Mouse (Mus musculus) CH12.LX (cell line): Measurements from ENCODE around the gene Tas2r135. TPM values are rescaled to one million over a fixed set of nuclear protein-coding genes. Genes with fewer than 3 reads are reported as not detected.

Experiments
- DNase-seq: peaks from one replicate; pipeline ENCODE4 v3.0.0-alpha.2; 2013; ENCODE audit errors: extremely low read depth
- H3K27ac ChIP-seq: 2 replicates; pipeline ENCODE4 v1.5.1; 2012; ENCODE audit warnings: low read depth, mild to moderate bottlenecking, control low read depth, moderate library complexity; ENCODE audit not compliant: insufficient read depth
- H3K27me3 ChIP-seq: replicated peaks from 2 replicates; pipeline ENCODE3; 2012; ENCODE audit warnings: inconsistent platforms
- H3K36me3 ChIP-seq, 2 experiments: replicated peaks in 1 of 2; 2 replicates each; pipeline versions ENCODE3 to v1.6.1; 2012; ENCODE audit warnings: inconsistent platforms in 1 of 2, low read length in 1 of 2, mild to moderate bottlenecking in 1 of 2, mixed read lengths in 1 of 2, moderate library complexity in 1 of 2; ENCODE audit not compliant: control insufficient read depth in 1 of 2, insufficient read depth in 1 of 2
- H3K4me1 ChIP-seq, 2 experiments: 2 replicates each; pipeline ENCODE4 v1.6.1; 2012; ENCODE audit warnings: inconsistent platforms in 1 of 2, moderate library complexity in 1 of 2; ENCODE audit not compliant: insufficient read depth in 2 of 2, control insufficient read depth in 1 of 2
- H3K4me2 ChIP-seq: 2 replicates; pipeline ENCODE4 v1.6.1; 2012; ENCODE audit warnings: low read depth, mild to moderate bottlenecking, control low read depth; ENCODE audit not compliant: poor library complexity, insufficient read depth, severe bottlenecking
- H3K4me3 ChIP-seq, 3 experiments: fragments of 150-350 bp in 1 of 3; sonication (generic) in 1 of 3; replicated peaks in 1 of 3; 2 replicates each; pipeline versions ENCODE3 to v1.5.1; 2011 to 2012; ENCODE audit warnings: low read depth in 2 of 3, low read length in 2 of 3, mild to moderate bottlenecking in 2 of 3, moderate library complexity in 2 of 3, control low read depth in 1 of 3, improper control_type of control experiment in 1 of 3, inconsistent platforms in 1 of 3, mixed read lengths in 1 of 3; ENCODE audit not compliant: poor library complexity in 1 of 3
- H3K79me2 ChIP-seq: replicated peaks from 2 replicates; pipeline ENCODE4 v1.6.1; 2012; ENCODE audit warnings: mild to moderate bottlenecking, moderate library complexity; ENCODE audit not compliant: control insufficient read depth, poor library complexity, insufficient read depth, severe bottlenecking; ENCODE audit errors: extremely low read depth
- H3K9ac ChIP-seq: 2 replicates; pipeline ENCODE4 v1.6.1; 2012; ENCODE audit warnings: low read depth, mild to moderate bottlenecking, control low read depth, moderate library complexity; ENCODE audit not compliant: insufficient read depth
- H3K9me3 ChIP-seq: replicated peaks from 2 replicates; pipeline ENCODE3; 2012; ENCODE audit warnings: low read length, inconsistent platforms, mixed read lengths
- CHD2 ChIP-seq: IDR thresholded peaks from 2 replicates; pipeline ENCODE4 v1.6.1; 2011; ENCODE audit warnings: low read length, improper control_type of control experiment
- CTCF ChIP-seq, 2 experiments: IDR thresholded peaks in 1 of 2; conservative IDR thresholded peaks in 1 of 2; 2 replicates each; pipeline ENCODE4 v1.5.1; 2011 to 2012; ENCODE audit warnings: low read depth in 2 of 2, low read length in 2 of 2, improper control_type of control experiment in 1 of 2, inconsistent platforms in 1 of 2, mild to moderate bottlenecking in 1 of 2, moderate library complexity in 1 of 2
- ETS1 ChIP-seq: conservative IDR thresholded peaks from 2 replicates; pipeline ENCODE4 v1.6.1; 2012; ENCODE audit warnings: low read depth, mild to moderate bottlenecking, inconsistent platforms, low read length, improper control_type of control experiment, moderate library complexity
- GABPA ChIP-seq: IDR thresholded peaks from 2 replicates; pipeline ENCODE4 v1.6.1; 2012; ENCODE audit warnings: low read depth, low read length, improper control_type of control experiment, inconsistent platforms; ENCODE audit not compliant: insufficient replicate concordance
- IRF4 ChIP-seq: IDR thresholded peaks from 2 replicates; pipeline ENCODE4 v1.6.1; 2014; ENCODE audit warnings: low read depth, mild to moderate bottlenecking, inconsistent platforms, low read length, improper control_type of control experiment
- JUN ChIP-seq: IDR thresholded peaks from 2 replicates; pipeline ENCODE4 v1.6.1; 2011; ENCODE audit warnings: low read depth, mild to moderate bottlenecking, low read length, improper control_type of control experiment, moderate library complexity; ENCODE audit not compliant: insufficient read depth
- JUND ChIP-seq: conservative IDR thresholded peaks from 2 replicates; pipeline ENCODE4 v1.6.1; 2011; ENCODE audit warnings: low read depth, low read length, improper control_type of control experiment
- MAFK ChIP-seq: IDR thresholded peaks from 2 replicates; pipeline ENCODE4 v1.6.1; 2011; ENCODE audit warnings: low read length, improper control_type of control experiment; ENCODE audit not compliant: insufficient replicate concordance
- MAZ ChIP-seq: IDR thresholded peaks from 2 replicates; pipeline ENCODE4 v1.6.1; 2012; ENCODE audit warnings: low read depth, mild to moderate bottlenecking, inconsistent platforms, low read length, improper control_type of control experiment, moderate library complexity
- MEF2A ChIP-seq: IDR thresholded peaks from 2 replicates; pipeline ENCODE4 v1.6.1; 2014; ENCODE audit warnings: low read depth, mild to moderate bottlenecking, inconsistent platforms, low read length, improper control_type of control experiment, borderline replicate concordance
- NRF1 ChIP-seq: IDR thresholded peaks from 2 replicates; pipeline ENCODE4 v1.6.1; 2014; ENCODE audit warnings: low read depth, mild to moderate bottlenecking, inconsistent platforms, low read length, improper control_type of control experiment, moderate library complexity
- PAX5 ChIP-seq: IDR thresholded peaks from 2 replicates; pipeline ENCODE4 v1.6.1; 2012; ENCODE audit warnings: low read length, inconsistent platforms, mixed read lengths
- POLR2AphosphoS2 ChIP-seq: IDR thresholded peaks from 2 replicates; pipeline ENCODE4 v1.6.1; 2011; ENCODE audit warnings: low read depth, low read length, improper control_type of control experiment
- RAD21 ChIP-seq: IDR thresholded peaks from 2 replicates; pipeline ENCODE4 v1.6.1; 2011; ENCODE audit warnings: low read depth, mild to moderate bottlenecking, low read length, improper control_type of control experiment, moderate library complexity
- RCOR1 ChIP-seq: conservative IDR thresholded peaks from 2 replicates; pipeline ENCODE4 v1.6.1; 2012; ENCODE audit warnings: low read depth, mild to moderate bottlenecking, inconsistent platforms, low read length, improper control_type of control experiment
- SMC3 ChIP-seq: IDR thresholded peaks from 2 replicates; pipeline ENCODE4 v1.6.1; 2011; ENCODE audit warnings: low read depth, low read length, improper control_type of control experiment
- TBP ChIP-seq: conservative IDR thresholded peaks from 2 replicates; pipeline ENCODE4 v1.6.1; 2011; ENCODE audit warnings: low read depth, low read length, improper control_type of control experiment
- UBTF ChIP-seq: IDR thresholded peaks from 2 replicates; pipeline ENCODE4 v1.6.1; 2012; ENCODE audit warnings: low read depth, mild to moderate bottlenecking, inconsistent platforms, low read length, improper control_type of control experiment, moderate library complexity
- USF1 ChIP-seq: IDR thresholded peaks from 2 replicates; pipeline ENCODE4 v1.6.1; 2014; ENCODE audit warnings: low read depth, mild to moderate bottlenecking, inconsistent platforms, low read length, improper control_type of control experiment
- USF2 ChIP-seq: conservative IDR thresholded peaks from 2 replicates; pipeline ENCODE4 v1.6.1; 2011; ENCODE audit warnings: low read depth, low read length, improper control_type of control experiment
- ZC3H11A ChIP-seq: IDR thresholded peaks from 2 replicates; pipeline ENCODE4 v1.6.1; 2012; ENCODE audit warnings: low read depth, mild to moderate bottlenecking, inconsistent platforms, low read length, improper control_type of control experiment
- ZKSCAN1 ChIP-seq: IDR thresholded peaks from 2 replicates; pipeline ENCODE4 v1.6.1; 2012; ENCODE audit warnings: low read depth, inconsistent platforms, low read length, improper control_type of control experiment, borderline replicate concordance
- ZMIZ1 ChIP-seq: IDR thresholded peaks from 2 replicates; pipeline ENCODE4 v1.6.1; 2012; ENCODE audit warnings: low read depth, mild to moderate bottlenecking, inconsistent platforms, low read length, improper control_type of control experiment
- ZNF384 ChIP-seq: IDR thresholded peaks from 2 replicates; pipeline ENCODE4 v1.6.1; 2012; ENCODE audit warnings: low read depth, low read length, improper control_type of control experiment, inconsistent platforms
- dilution Hi-C: fragments of 300-500 bp; cut with MboI; formaldehyde crosslinking; loops from 2 replicates; pipeline ENCODE4 v1.14.3; 2020; ENCODE audit warnings: low sequenced_read_pairs; ENCODE audit not compliant: extremely low pct_unique_long_range_greater_than_20kb, extremely low pct_ligation_motif_present
- in situ Hi-C: fragments of 300-500 bp; cut with MboI; formaldehyde crosslinking; loops from 3 replicates; pipeline ENCODE4 v1.14.3; 2019; ENCODE audit warnings: low sequenced_read_pairs, low pct_ligation_motif_present, low pct_unique_long_range_greater_than_20kb, mixed read lengths
- polyA plus RNA-seq: library from polyadenylated mRNA; unstranded; fragments of >175 nt; gene quantifications from 2 replicates; pipeline ENCODE4 v1.2.1, GENCODE M21; 2012; ENCODE audit warnings: low read depth; ENCODE audit not compliant: insufficient read length
- total RNA-seq, 2 experiments: library from RNA; depleted of rRNA; stranded (reverse); fragments of 300-350 nt in 1 of 2; fragments of >200 nt in 1 of 2; gene quantifications; 2 replicates each; pipeline ENCODE4 v1.2.3; 2012 to 2014

The Tas2r135 gene
- total and polyA plus RNA-seq, 3 experiments = not detected

DNA sequence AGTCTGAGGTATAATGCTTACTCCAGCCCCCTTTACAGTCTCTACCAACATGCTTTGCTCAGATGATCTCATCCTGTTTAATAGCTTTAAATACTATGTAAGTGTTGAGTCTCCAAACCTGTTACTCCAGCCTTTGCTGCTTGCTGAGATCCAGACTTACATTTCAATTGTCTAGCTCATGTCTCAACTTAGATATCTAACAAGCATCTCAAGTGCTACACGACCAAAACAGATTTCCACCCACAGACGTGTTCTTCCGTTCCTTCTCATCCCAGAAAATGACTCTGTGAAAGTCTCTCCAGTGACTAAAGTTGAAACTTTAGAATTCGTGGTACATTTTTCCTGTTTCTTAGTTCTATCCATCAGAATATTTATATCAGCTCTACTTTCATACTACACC is 21.1 kb downstream of the Tas2r135 start:
- in situ Hi-C loops (no loop called here), dilution Hi-C loops (no loop called here)
- H3K9me3 ChIP-seq = no peaks in the 10 kb centered on the region
- no peak overlapping the region for H3K27ac ChIP-seq
- no peak overlapping the region for H3K4me2 ChIP-seq
- no peak for DNase-seq
- no peak overlapping the region for H3K4me3 ChIP-seq
- H3K4me1 ChIP-seq = peaks cover 4 to 12% of the 10 kb centered on the region in 2 experiments; a peak in 2 of 4 replicates
- H3K27me3 ChIP-seq = no peaks in the 10 kb centered on the region
- H3K79me2 ChIP-seq = no peaks in the 10 kb centered on the region
- no peaks in the 10 kb centered on the region for H3K36me3 ChIP-seq
- H3K9ac ChIP-seq = no peak overlapping the region
- TF ChIP-seq CHD2 = no peak
- no peak for TF ChIP-seq JUN
- no peak for TF ChIP-seq JUND

DNA sequence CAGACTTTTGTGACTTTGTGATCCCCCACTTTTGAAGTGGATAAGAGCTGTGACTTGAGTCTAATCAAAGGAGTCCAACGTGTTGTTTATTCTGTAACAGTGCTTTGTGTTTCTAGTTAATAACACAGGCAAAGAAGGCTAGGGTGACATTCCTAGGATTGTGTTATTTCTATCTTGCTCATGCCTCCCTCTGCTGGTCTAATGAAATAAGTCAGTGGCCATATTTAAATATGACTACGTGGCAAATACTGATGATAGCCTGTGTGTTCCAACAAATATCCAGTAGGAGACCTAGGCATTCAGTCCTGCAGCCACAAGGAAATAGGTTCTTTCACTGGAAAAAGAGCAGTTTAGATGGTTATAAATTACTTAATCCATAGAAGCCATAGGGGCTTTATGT is 28.3 kb downstream of the Tas2r135 start:
- Histone ChIP-seq H3K9me3 (no peaks in the 10 kb centered on the region), H3K36me3 (no peaks in the 10 kb centered on the region), H3K27me3 (no peaks in the 10 kb centered on the region), H3K4me2 (no peak overlapping the region), H3K79me2 (no peaks in the 10 kb centered on the region), H3K4me1 (peaks cover 2 to 13% of the 10 kb centered on the region in 2 experiments; a peak in 2 of 4 replicates), H3K4me3 (no peak overlapping the region), H3K27ac (no peak overlapping the region), H3K9ac (no peak overlapping the region)
- peak; percentile 34; the same call in 1 of the 2 replicates for TF ChIP-seq SMC3
- TF ChIP-seq RAD21 = peak; percentile 30
- no peak for TF ChIP-seq MEF2A
- no peak for TF ChIP-seq ZNF384
- no peak for TF ChIP-seq POLR2AphosphoS2
- peak in 1 of 2 experiments; percentile 51; a peak in 2 of 4 replicates for TF ChIP-seq CTCF (conservative IDR thresholded peaks at IDR 0.05 in 1 of 2, IDR thresholded peaks at IDR 0.05 in 1 of 2; ENCODE audit: low read depth in 2 of 2, low read length in 2 of 2)
- no peak for TF ChIP-seq USF2
- DNase-seq = no peak
- in situ Hi-C loops (no loop called here), dilution Hi-C loops (no loop called here)

DNA sequence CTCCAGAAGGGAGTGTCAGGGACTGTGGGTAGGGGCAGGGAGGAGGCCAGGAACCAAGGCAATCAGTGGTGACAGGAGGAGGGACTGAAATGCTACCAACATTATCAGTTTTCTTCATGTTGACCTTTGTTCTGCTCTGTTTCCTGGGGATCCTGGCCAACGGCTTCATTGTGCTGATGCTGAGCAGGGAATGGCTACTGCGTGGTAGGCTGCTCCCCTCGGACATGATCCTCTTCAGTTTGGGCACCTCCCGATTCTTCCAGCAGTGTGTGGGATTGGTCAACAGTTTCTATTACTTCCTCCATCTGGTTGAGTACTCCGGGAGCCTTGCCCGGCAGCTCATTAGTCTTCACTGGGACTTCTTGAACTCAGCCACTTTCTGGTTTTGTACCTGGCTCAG is 29.2 kb downstream of the Tas2r135 start, which contains the start of gene Tas2r126:
TSS of gene Tas2r126 (plus strand) at position 90 of the 400 bp plus-strand sequence.
- no peak within 1 kb of the TSS for H3K4me3 ChIP-seq
- DNase-seq = no peak
- H3K4me1 ChIP-seq = peaks cover 2 to 13% of the 10 kb centered on the region in 2 experiments; a peak in 2 of 4 replicates
- dilution Hi-C loops (no loop called here), in situ Hi-C loops (no loop called here)
- no peak for TF ChIP-seq TBP
- no peak for TF ChIP-seq NRF1
- no peak for TF ChIP-seq MAZ
- TF ChIP-seq PAX5 = no peak
- no peak for TF ChIP-seq ETS1
- no peak for TF ChIP-seq GABPA
- TF ChIP-seq IRF4 = no peak
- TF ChIP-seq POLR2AphosphoS2 = no peak
- TF ChIP-seq RCOR1 = no peak
- no peak for TF ChIP-seq SMC3
- TF ChIP-seq UBTF = no peak
- no peak for TF ChIP-seq MAFK
- no peak for TF ChIP-seq ZC3H11A
- no peak for TF ChIP-seq CTCF (conservative IDR thresholded peaks at IDR 0.05 in 1 of 2, IDR thresholded peaks at IDR 0.05 in 1 of 2; ENCODE audit: low read depth in 2 of 2, low read length in 2 of 2)
- no peak for TF ChIP-seq CHD2
- no peak for TF ChIP-seq USF1
- no peak for TF ChIP-seq RAD21
- no peak for TF ChIP-seq ZKSCAN1
- TF ChIP-seq ZMIZ1 = no peak
- no peak within 1 kb of the TSS for H3K9ac ChIP-seq
- H3K4me2 ChIP-seq = no peak within 1 kb of the TSS
- no peaks in the 10 kb centered on the region for H3K9me3 ChIP-seq
- H3K79me2 ChIP-seq = no peaks in the 10 kb centered on the region
- no peaks in the 10 kb centered on the region for H3K36me3 ChIP-seq
- H3K27ac ChIP-seq = no peak within 1 kb of the TSS
- H3K27me3 ChIP-seq = no peaks in the 10 kb centered on the region
